Comparison of ENCODE assay signal across 16 mouse cellular contexts in the genomic region with DNA sequence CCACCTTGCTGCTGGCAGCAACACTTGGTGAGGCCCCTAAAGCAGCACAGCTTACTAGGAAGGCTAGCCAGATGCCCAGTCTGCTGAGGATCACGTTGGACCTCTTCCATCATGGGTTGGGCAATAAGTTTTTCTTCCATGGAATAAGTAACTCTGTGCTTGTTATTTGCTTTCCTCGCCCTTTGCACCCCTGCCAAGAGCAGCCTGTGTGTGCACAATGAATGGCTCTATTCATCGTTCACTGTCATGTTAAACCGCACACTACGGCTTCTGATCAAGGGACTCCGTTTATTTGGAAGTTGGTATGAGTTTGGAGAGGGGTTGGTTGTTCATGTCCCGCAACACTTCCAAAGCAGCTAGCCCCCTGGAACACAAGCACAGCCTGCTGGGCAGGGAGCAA. TPM values are rescaled to one million over a fixed set of nuclear protein-coding genes. Genes with fewer than 3 reads are reported as not detected.
A peak's percentile ranks its signal among the peaks of the same experiment; 100 is the strongest.
DNase-seq lines count a peak whose midpoint lies in the region; ATAC-seq and TF ChIP-seq lines count a peak whose summit lies in the region.
"Had no signal": no experiment of that assay in that cellular context is flagged by ENCODE, and none has a peak within 500 bp of the region (broad histone marks: within the 10 kb centered on the region; RNA-seq: fewer than 3 reads in every experiment).

No protein-coding gene starts in this region.

- H3K4me3 ChIP-seq in kidney, adult 2 months (ENCODE audit: insufficient read depth, low read depth, low read length) = no peak overlapping the region
- no peak overlapping the region for H3K4me3 ChIP-seq in intestine, postnatal 0 days (ENCODE audit: low read depth, low read length)
- no peak overlapping the region for H3K4me3 ChIP-seq in small intestine, adult 2 months (ENCODE audit: low read depth, low read length)
- H3K4me3 ChIP-seq: embryonic facial prominence, embryonic 12.5 days; forebrain, embryonic 15.5 days; hindbrain, embryonic 15.5 days had no signal

- H3K27me3 ChIP-seq in kidney, adult 2 months (replicated peaks; ENCODE audit: control insufficient read depth, insufficient read depth, low read length) = no peaks in the 10 kb centered on the region
- H3K27me3 ChIP-seq in intestine, postnatal 0 days (replicated peaks; ENCODE audit: control insufficient read depth, insufficient read depth, low read length) = no peaks in the 10 kb centered on the region
- no peaks in the 10 kb centered on the region for H3K27me3 ChIP-seq in small intestine, adult 2 months (ENCODE audit: control insufficient read depth, insufficient read depth, low read length)
- H3K27me3 ChIP-seq: embryonic facial prominence, embryonic 12.5 days; forebrain, embryonic 15.5 days; hindbrain, embryonic 15.5 days had no signal

- H3K36me3 ChIP-seq in kidney, adult 2 months (ENCODE audit: control insufficient read depth, insufficient read depth, low read length) = no peaks in the 10 kb centered on the region
- H3K36me3 ChIP-seq in intestine, postnatal 0 days (ENCODE audit: control insufficient read depth, insufficient read depth) = no peaks in the 10 kb centered on the region
- H3K36me3 ChIP-seq in small intestine, adult 2 months (ENCODE audit: control insufficient read depth, insufficient read depth, low read length) = no peaks in the 10 kb centered on the region
- H3K36me3 ChIP-seq: embryonic facial prominence, embryonic 12.5 days; forebrain, embryonic 15.5 days; hindbrain, embryonic 15.5 days had no signal

- no peaks in the 10 kb centered on the region for H3K4me1 ChIP-seq in kidney, adult 2 months (ENCODE audit: control insufficient read depth, insufficient read depth, low read length)
- 0 out of 2 replicates have a peak, but pooled peaks cover 6% of the 10 kb centered on the region for H3K4me1 ChIP-seq in intestine, postnatal 0 days (replicated peaks; ENCODE audit: control insufficient read depth, insufficient read depth, low read length)
- H3K4me1 ChIP-seq in small intestine, adult 2 months (ENCODE audit: control insufficient read depth, insufficient read depth, insufficient read length, low read length) = peaks cover 20% of the 10 kb centered on the region

- no peak overlapping the region for H3K9ac ChIP-seq in intestine, postnatal 0 days (ENCODE audit: low read depth, low read length)
- H3K9ac ChIP-seq: embryonic facial prominence, embryonic 12.5 days; forebrain, embryonic 15.5 days; hindbrain, embryonic 15.5 days had no signal

- DNase-seq in kidney, adult 2 months = peak; percentile 41
- DNase-seq in kidney, postnatal 14 days = no peak
- DNase-seq in NIH3T3 (ENCODE audit: low read depth) = peak; percentile 87
- no peak for DNase-seq in urinary bladder, adult 2 months (ENCODE audit: low spot score)
- DNase-seq: kidney, postnatal 10 days; spleen, adult 18-20 months; thymus, adult 2 months had no signal

- ATAC-seq in intestine, postnatal 0 days = peak; percentile 64
- ATAC-seq in megakaryocyte-erythroid progenitor cell, adult 5-6 weeks (replicated peaks; ENCODE audit: low FRiP score, low TSS enrichment, poor library complexity, severe bottlenecking) = no peak
- ATAC-seq: forebrain, embryonic 15.5 days had no signal

- WGBS in kidney, adult 2 months = 74% methylated on average over 7 of the region's 7 CpGs
- WGBS in intestine, postnatal 0 days = 37% methylated on average over 7 of the region's 7 CpGs
- 32% methylated on average over 7 of the region's 7 CpGs for WGBS in small intestine, adult 2 months

- no peak for TF ChIP-seq CTCF in kidney, adult 2 months (conservative IDR thresholded peaks at IDR 0.05; ENCODE audit: insufficient read depth, insufficient read length, low read depth, low read length)
- TF ChIP-seq CTCF in intestine, postnatal 0 days (IDR thresholded peaks at IDR 0.05; ENCODE audit: low read depth) = no peak
- no peak for TF ChIP-seq CTCF in small intestine, adult 2 months (IDR thresholded peaks at IDR 0.05; ENCODE audit: extremely low read depth, insufficient read length, insufficient replicate concordance, low read depth, low read length)

- no peak for TF ChIP-seq POLR2A in kidney, adult 2 months (IDR thresholded peaks at IDR 0.05; ENCODE audit: low read depth, low read length)
- TF ChIP-seq POLR2A in small intestine, adult 2 months (IDR thresholded peaks at IDR 0.05; ENCODE audit: low read depth, low read length) = no peak

- no peak overlapping the region for H3K4me2 ChIP-seq in intestine, postnatal 0 days (replicated peaks; ENCODE audit: low read depth)
- H3K4me2 ChIP-seq: embryonic facial prominence, embryonic 12.5 days; forebrain, embryonic 15.5 days; hindbrain, embryonic 15.5 days had no signal

- no peak overlapping the region for H3K27ac ChIP-seq in kidney, adult 2 months (ENCODE audit: insufficient read depth, low read depth, low read length)
- H3K27ac ChIP-seq in intestine, postnatal 0 days (ENCODE audit: low read depth, low read length) = no peak overlapping the region
- peak overlapping the region; percentile 39; the same call in 1 of the 2 replicates for H3K27ac ChIP-seq in small intestine, adult 2 months (ENCODE audit: insufficient read depth, low read depth, low read length)
- H3K27ac ChIP-seq: embryonic facial prominence, embryonic 12.5 days; forebrain, embryonic 15.5 days; hindbrain, embryonic 15.5 days had no signal

- H3K9me3 ChIP-seq in intestine, postnatal 0 days (ENCODE audit: control insufficient read depth) = no peaks in the 10 kb centered on the region
- H3K9me3 ChIP-seq: embryonic facial prominence, embryonic 12.5 days; forebrain, embryonic 15.5 days; hindbrain, embryonic 15.5 days had no signal

RNA-seq across cellular contexts. Expression of gene Myadm, which starts 1.7 kb away (rescaled TPM):
- 111 and 114 TPM in 2 replicates for polyA plus RNA-seq in kidney, adult 2 months (2012; rRNA removed)
- polyA plus RNA-seq in intestine, postnatal 0 days (2015; fragmentation: Nextera tagmentation; extraction: Ambion mirVana) = 71.3 and 75.3 TPM in 2 replicates
- 132 and 142 TPM in 2 replicates for polyA plus RNA-seq in small intestine, adult 2 months (2012; rRNA removed)
- 1.2 TPM in 1 of 2 replicates, not detected in the other for total RNA-seq in megakaryocyte-erythroid progenitor cell, adult 5-6 weeks (2014; fragmentation: Nextera tagmentation)
- total RNA-seq in megakaryocyte-erythroid progenitor cell, adult 5-6 weeks (2017) = 0.61 and 2.4 TPM in 2 replicates
- polyA plus RNA-seq in urinary bladder, adult 2 months (2012; rRNA removed) = 303 and 327 TPM in 2 replicates

RNA-seq across cellular contexts. Expression of gene Prkcg, which starts 1.8 kb away (rescaled TPM):
- polyA plus RNA-seq in kidney, adult 2 months (2012; rRNA removed) = 0.44 and 0.77 TPM in 2 replicates
- 0.10 and 0.57 TPM in 2 replicates for polyA plus RNA-seq in intestine, postnatal 0 days (2015; fragmentation: Nextera tagmentation; extraction: Ambion mirVana)
- 0.60 and 1.0 TPM in 2 replicates for polyA plus RNA-seq in small intestine, adult 2 months (2012; rRNA removed)
- not detected in 2 replicates for total RNA-seq in megakaryocyte-erythroid progenitor cell, adult 5-6 weeks (2014; fragmentation: Nextera tagmentation)
- not detected in 2 replicates for total RNA-seq in megakaryocyte-erythroid progenitor cell, adult 5-6 weeks (2017)
- polyA plus RNA-seq in urinary bladder, adult 2 months (2012; rRNA removed) = 1.6 and 2.4 TPM in 2 replicates

RNA-seq across cellular contexts. Expression of gene Nlrp12, which starts 37.6 kb away (rescaled TPM):
- polyA plus RNA-seq in kidney, adult 2 months (2012; rRNA removed) = 0.02 TPM in 1 of 2 replicates, not detected in the other
- polyA plus RNA-seq in intestine, postnatal 0 days (2015; fragmentation: Nextera tagmentation; extraction: Ambion mirVana) = not detected in 2 replicates
- polyA plus RNA-seq in small intestine, adult 2 months (2012; rRNA removed) = 0.05 and 0.06 TPM in 2 replicates
- total RNA-seq in megakaryocyte-erythroid progenitor cell, adult 5-6 weeks (2014; fragmentation: Nextera tagmentation) = not detected in 2 replicates
- total RNA-seq in megakaryocyte-erythroid progenitor cell, adult 5-6 weeks (2017) = not detected in 2 replicates
- polyA plus RNA-seq in urinary bladder, adult 2 months (2012; rRNA removed) = 0.04 TPM in 1 of 2 replicates, not detected in the other
- total RNA-seq: left cerebral cortex, adult 18-20 months had no signal
- polyA plus RNA-seq: forebrain, embryonic 15.5 days; heart, embryonic 16.5 days had no signal

RNA-seq across cellular contexts. Expression of gene Cacng7, which starts 45.6 kb away (rescaled TPM):
- polyA plus RNA-seq in kidney, adult 2 months (2012; rRNA removed) = 3.4 and 4.4 TPM in 2 replicates
- 0.63 and 0.86 TPM in 2 replicates for polyA plus RNA-seq in intestine, postnatal 0 days (2015; fragmentation: Nextera tagmentation; extraction: Ambion mirVana)
- polyA plus RNA-seq in small intestine, adult 2 months (2012; rRNA removed) = 7.5 and 8.8 TPM in 2 replicates
- total RNA-seq in megakaryocyte-erythroid progenitor cell, adult 5-6 weeks (2014; fragmentation: Nextera tagmentation) = not detected in 2 replicates
- not detected in 2 replicates for total RNA-seq in megakaryocyte-erythroid progenitor cell, adult 5-6 weeks (2017)
- 11.8 and 21.5 TPM in 2 replicates for polyA plus RNA-seq in urinary bladder, adult 2 months (2012; rRNA removed)
- total RNA-seq: megakaryocyte, adult 5-6 weeks had no signal

Comparison
In these comparisons a context has a peak if more than half of its experiments do, and no peak if none do; other contexts are left out.
1. DNase-seq: peak in kidney, adult 2 months (single experiment) and NIH3T3 (single experiment); none in kidney, postnatal 14 days (single experiment) and urinary bladder, adult 2 months (single experiment).